27 mouse cellular contexts compared by ENCODE assay signal in genomic region chr10:97064546-97064945, GRCm38 (mm10).
"Had no signal": no experiment of that assay in that cellular context is flagged by ENCODE, and none has a peak within 500 bp of the region (broad histone marks: within the 10 kb centered on the region; RNA-seq: fewer than 3 reads in every experiment).

No protein-coding gene starts in this region.

- H3K27me3 ChIP-seq: heart, embryonic 13.5 days; heart, embryonic 15.5 days; hindbrain, embryonic 13.5 days; hindbrain, embryonic 15.5 days; kidney, embryonic 15.5 days; limb, embryonic 13.5 days; limb, embryonic 15.5 days; liver, embryonic 12.5 days had no signal

- ATAC-seq: hindbrain, postnatal 0 days; intestine, embryonic 16.5 days; liver, embryonic 12.5 days had no signal

- H3K4me3 ChIP-seq: heart, adult 2 months; heart, embryonic 13.5 days; heart, embryonic 15.5 days; hindbrain, embryonic 13.5 days; hindbrain, embryonic 15.5 days; kidney, embryonic 15.5 days; limb, embryonic 13.5 days; limb, embryonic 15.5 days; liver, embryonic 12.5 days had no signal

- DNase-seq: gastrocnemius, postnatal 14 days; gastrocnemius, postnatal 36 days; heart, adult 11 months; heart, adult 2 months; heart, postnatal 14 days; heart, postnatal 36 days; kidney, adult 11 months; kidney, adult 2 months; kidney, adult 9 months; kidney, postnatal 14 days; kidney, postnatal 36 days; layer of hippocampus, adult 9-11 months; layer of hippocampus, postnatal 36 days; left cerebral cortex, postnatal 4 days had no signal

- H3K4me1 ChIP-seq: heart, embryonic 13.5 days; heart, embryonic 15.5 days; kidney, embryonic 15.5 days; limb, embryonic 15.5 days; liver, embryonic 12.5 days had no signal

- H3K9me3 ChIP-seq: heart, embryonic 13.5 days; heart, embryonic 15.5 days; hindbrain, embryonic 13.5 days; hindbrain, embryonic 15.5 days; kidney, embryonic 15.5 days; limb, embryonic 13.5 days; limb, embryonic 15.5 days; liver, embryonic 12.5 days had no signal

- H3K4me2 ChIP-seq: heart, embryonic 11.5 days; heart, embryonic 13.5 days; heart, embryonic 15.5 days; hindbrain, embryonic 13.5 days; hindbrain, embryonic 15.5 days; kidney, embryonic 15.5 days; limb, embryonic 13.5 days; limb, embryonic 15.5 days; liver, embryonic 12.5 days had no signal

- H3K36me3 ChIP-seq: heart, embryonic 13.5 days; heart, embryonic 15.5 days; hindbrain, embryonic 13.5 days; hindbrain, embryonic 15.5 days; kidney, embryonic 15.5 days; limb, embryonic 13.5 days; limb, embryonic 15.5 days; liver, embryonic 12.5 days had no signal

- H3K9ac ChIP-seq: heart, embryonic 13.5 days; heart, embryonic 15.5 days; hindbrain, embryonic 13.5 days; hindbrain, embryonic 15.5 days; kidney, embryonic 15.5 days; limb, embryonic 13.5 days; limb, embryonic 15.5 days; liver, embryonic 12.5 days; liver, embryonic 14.5 days had no signal

- H3K27ac ChIP-seq: heart, adult 2 months; heart, embryonic 13.5 days; heart, embryonic 15.5 days; hindbrain, embryonic 13.5 days; hindbrain, embryonic 15.5 days; hindbrain, postnatal 0 days; kidney, embryonic 15.5 days; kidney, postnatal 0 days; limb, embryonic 13.5 days; limb, embryonic 15.5 days; liver, embryonic 12.5 days; liver, embryonic 14.5 days had no signal
